Mouse (Mus musculus): ENCODE data around the gene Plpp7. TPM values are rescaled to one million over a fixed set of nuclear protein-coding genes. Genes with fewer than 3 reads are reported as not detected.

Gene Plpp7
- polyA plus RNA-seq, 1 experiment = 6.0 TPM

DNA sequence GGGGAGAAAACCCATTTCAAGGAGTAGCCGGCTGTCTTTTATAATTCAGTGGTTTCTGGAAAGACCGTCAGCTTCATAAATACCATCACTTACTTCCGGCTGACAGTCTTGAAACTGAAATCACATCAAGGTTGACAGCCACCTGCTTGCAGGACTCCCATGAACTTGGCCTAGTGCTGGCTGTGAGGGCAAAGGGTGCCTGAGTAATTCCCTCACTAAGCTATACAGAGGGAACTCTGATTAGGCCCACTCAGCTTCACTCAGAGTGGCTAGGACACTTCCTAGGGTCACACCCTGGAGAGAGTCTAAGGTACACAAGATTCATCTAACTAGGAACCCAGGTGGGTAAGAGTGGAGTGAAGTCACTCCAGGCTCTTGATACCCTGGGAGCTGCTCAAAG is 14.6 kb upstream of the Plpp7 start:
- Histone ChIP-seq H3K27ac (ENCODE audit: insufficient read depth, low read depth, low read length) (no peak overlapping the region), H3K4me3 (ENCODE audit: insufficient read depth, low read depth, low read length) (no peak overlapping the region), H3K27me3 (replicated peaks; ENCODE audit: control insufficient read depth, insufficient read depth, low read length) (no peaks in the 10 kb centered on the region), H3K36me3 (ENCODE audit: control insufficient read depth, insufficient read depth, low read length) (no peaks in the 10 kb centered on the region), H3K4me1 (ENCODE audit: control insufficient read depth, insufficient read depth, low read length) (0 out of 2 replicates have a peak, but pooled peaks cover 3% of the 10 kb centered on the region)
- no peak for TF ChIP-seq CTCF (conservative IDR thresholded peaks at IDR 0.05; ENCODE audit: insufficient read depth, insufficient read length, low read depth, low read length)
- no peak for TF ChIP-seq POLR2A (IDR thresholded peaks at IDR 0.05; ENCODE audit: low read depth, low read length)
- no peak for DNase-seq
- 86% methylated on average over 3 of the region's 3 CpGs for WGBS

DNA sequence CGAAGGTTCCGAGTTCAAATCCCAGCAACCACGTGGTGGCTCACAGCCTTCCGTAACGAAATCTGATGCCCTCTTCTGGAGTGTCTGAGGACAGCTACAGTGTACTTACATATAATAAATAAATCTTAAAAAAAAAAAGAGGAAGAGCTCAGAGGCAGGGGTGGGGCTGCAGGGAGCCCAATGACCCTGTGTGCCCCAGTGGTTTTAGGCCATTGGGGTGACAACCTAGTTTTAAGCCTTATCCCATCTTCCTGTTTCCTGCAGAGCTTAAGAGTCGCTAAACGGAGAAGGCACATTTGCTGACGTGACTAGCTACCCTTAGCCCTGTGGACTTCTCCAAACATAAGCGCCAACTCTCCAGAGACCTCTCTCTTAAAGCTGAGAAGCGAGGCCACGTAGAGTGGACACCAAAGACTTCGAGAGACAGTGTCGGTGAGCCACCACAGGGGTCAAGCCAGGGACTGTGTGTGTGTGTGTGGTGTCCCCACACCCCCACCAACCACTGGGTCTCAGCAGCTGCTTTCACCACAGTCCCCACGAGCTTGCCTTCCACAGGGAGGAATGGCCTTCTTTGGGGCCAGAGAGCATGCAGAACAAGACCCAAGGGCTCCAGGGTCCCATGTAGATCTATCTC is 13.9 kb upstream of the Plpp7 start:
- Histone ChIP-seq H3K4me1 (ENCODE audit: control insufficient read depth, insufficient read depth, low read length) (0 out of 2 replicates have a peak, but pooled peaks cover 3% of the 10 kb centered on the region), H3K36me3 (ENCODE audit: control insufficient read depth, insufficient read depth, low read length) (no peaks in the 10 kb centered on the region), H3K4me3 (ENCODE audit: insufficient read depth, low read depth, low read length) (no peak overlapping the region), H3K27ac (ENCODE audit: insufficient read depth, low read depth, low read length) (no peak overlapping the region), H3K27me3 (replicated peaks; ENCODE audit: control insufficient read depth, insufficient read depth, low read length) (no peaks in the 10 kb centered on the region)
- 80% methylated on average over 14 of the region's 14 CpGs for WGBS
- DNase-seq = no peak
- TF ChIP-seq POLR2A (IDR thresholded peaks at IDR 0.05; ENCODE audit: low read depth, low read length) (no peak), CTCF (conservative IDR thresholded peaks at IDR 0.05; ENCODE audit: insufficient read depth, insufficient read length, low read depth, low read length) (no peak)

DNA sequence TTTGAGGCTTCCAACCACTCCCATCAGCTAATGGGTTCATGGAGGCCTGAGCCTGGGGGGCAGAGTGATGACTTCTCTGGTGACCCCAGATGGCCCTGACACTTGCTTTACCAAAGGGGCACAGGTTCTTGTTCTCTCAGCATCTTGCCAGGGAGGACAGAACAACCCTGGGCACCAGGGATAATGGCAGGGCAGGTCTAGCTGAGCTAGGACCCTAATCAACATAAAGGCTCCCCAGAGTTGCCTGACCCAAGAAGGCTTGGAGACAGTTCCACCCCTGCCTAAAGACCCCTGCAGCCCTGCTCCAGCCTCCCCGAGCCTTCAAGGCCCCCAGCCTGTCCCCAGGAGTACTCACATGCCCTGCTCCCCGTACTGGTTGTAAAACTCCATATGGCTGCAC is 13.1 kb upstream of the Plpp7 start:
- H3K27ac ChIP-seq (ENCODE audit: insufficient read depth, low read depth, low read length) = no peak overlapping the region
- TF ChIP-seq POLR2A (IDR thresholded peaks at IDR 0.05; ENCODE audit: low read depth, low read length) = no peak
- WGBS = 52% methylated on average over 2 of the region's 2 CpGs
- no peaks in the 10 kb centered on the region for H3K36me3 ChIP-seq (ENCODE audit: control insufficient read depth, insufficient read depth, low read length)
- H3K4me3 ChIP-seq (ENCODE audit: insufficient read depth, low read depth, low read length) = peak overlapping the region; percentile 75
- 0 out of 2 replicates have a peak, but pooled peaks cover 3% of the 10 kb centered on the region for H3K4me1 ChIP-seq (ENCODE audit: control insufficient read depth, insufficient read depth, low read length)
- no peak for DNase-seq
- no peaks in the 10 kb centered on the region for H3K27me3 ChIP-seq (replicated peaks; ENCODE audit: control insufficient read depth, insufficient read depth, low read length)

DNA sequence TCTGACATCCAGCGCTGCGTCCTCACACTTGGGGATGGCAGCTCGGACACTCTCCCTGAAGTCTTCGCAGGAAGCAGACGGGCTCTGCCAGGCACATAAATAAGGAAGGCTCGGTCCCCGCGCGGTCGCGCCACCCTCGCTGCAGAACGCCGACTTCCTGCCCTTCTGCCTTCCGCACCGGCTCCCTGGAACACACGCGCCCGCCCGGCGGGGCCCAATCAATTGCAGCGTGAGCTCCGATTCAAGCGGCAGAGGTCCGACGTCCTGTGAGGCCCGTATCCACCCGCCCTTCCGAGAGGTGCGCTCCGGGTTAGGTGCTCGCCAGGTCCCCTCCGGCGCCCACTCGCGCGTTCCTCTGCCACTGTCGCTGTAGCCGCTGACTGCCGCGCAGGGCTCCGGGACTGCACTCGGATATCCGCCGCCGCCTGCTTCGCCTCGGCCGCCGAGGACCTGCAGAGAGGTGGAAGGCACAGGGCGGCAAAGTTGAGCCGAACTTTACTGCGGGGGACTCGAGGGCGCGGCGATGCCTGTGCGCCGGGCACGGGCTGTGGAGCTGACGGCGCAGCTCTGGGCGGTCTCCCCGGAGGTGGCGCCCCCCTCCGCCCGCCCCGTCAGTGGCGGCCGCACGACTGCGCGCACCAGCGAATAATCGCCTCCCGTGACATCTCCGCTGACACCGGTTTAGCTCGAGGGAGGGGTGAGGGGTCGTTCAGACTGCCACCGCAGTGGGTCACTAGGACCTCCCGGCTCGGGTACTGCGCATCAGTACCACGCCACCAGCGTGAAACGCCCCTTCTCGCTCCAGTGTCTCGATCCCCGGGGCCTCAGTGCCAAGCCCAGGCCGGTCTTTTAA is 11.9 kb upstream of the Plpp7 start:
- under 1% methylated on average over 91 of the region's 91 CpGs for WGBS
- TF ChIP-seq POLR2A (IDR thresholded peaks at IDR 0.05; ENCODE audit: low read depth, low read length) (no peak), CTCF (conservative IDR thresholded peaks at IDR 0.05; ENCODE audit: insufficient read depth, insufficient read length, low read depth, low read length) (no peak)
- Histone ChIP-seq H3K27ac (ENCODE audit: insufficient read depth, low read depth, low read length) (no peak overlapping the region), H3K4me3 (ENCODE audit: insufficient read depth, low read depth, low read length) (peak overlapping the region; percentile 75), H3K27me3 (replicated peaks; ENCODE audit: control insufficient read depth, insufficient read depth, low read length) (no peaks in the 10 kb centered on the region), H3K4me1 (ENCODE audit: control insufficient read depth, insufficient read depth, low read length) (0 out of 2 replicates have a peak, but pooled peaks cover 3% of the 10 kb centered on the region), H3K36me3 (ENCODE audit: control insufficient read depth, insufficient read depth, low read length) (no peaks in the 10 kb centered on the region)
- DNase-seq = peak; percentile 42

DNA sequence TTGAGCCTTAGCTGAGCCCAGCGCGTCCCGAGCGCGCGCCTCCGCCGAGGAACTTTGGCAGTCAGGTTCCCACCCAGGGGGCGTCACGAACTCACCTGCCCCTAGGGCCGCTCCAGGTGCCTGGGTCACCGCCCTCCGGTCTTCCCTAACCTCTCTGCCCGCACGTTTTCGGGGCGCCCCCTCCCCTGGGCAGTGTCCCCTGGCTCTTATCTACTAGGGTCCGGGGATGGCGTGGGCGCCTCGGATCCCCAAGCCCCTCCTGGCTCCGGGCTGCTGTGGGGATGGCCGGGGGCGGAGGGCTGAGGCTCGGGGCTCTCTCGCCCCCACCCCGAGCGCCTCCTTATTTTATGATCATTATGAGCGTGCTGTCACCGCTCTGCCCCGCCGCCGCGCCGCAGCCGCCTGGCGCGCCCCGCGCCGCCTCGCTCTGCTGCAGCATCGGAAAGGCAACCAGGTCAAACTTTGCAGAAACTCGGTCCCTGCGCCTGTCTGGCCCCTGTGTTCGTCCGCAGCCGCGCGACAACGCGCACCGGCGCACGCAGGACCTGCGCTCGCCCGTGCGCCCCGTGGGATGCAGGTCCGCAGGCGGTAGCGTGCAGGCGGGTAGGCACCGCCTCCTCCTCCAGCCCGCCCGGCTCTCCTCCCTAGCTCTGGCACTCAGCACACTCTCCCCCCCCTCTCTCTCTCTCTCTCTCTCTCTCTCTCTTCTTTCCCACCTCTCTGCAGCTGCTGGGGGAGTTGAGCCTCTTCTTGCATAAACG is 11.0 kb upstream of the Plpp7 start, which contains the start of gene Fam78a:
Fam78a (minus strand) TSS at position 747 of the 761 bp plus-strand sequence.
- H3K36me3 ChIP-seq (ENCODE audit: control insufficient read depth, insufficient read depth, low read length) = no peaks in the 10 kb centered on the region
- TF ChIP-seq CTCF (conservative IDR thresholded peaks at IDR 0.05; ENCODE audit: insufficient read depth, insufficient read length, low read depth, low read length) = no peak
- no peak for TF ChIP-seq POLR2A (IDR thresholded peaks at IDR 0.05; ENCODE audit: low read depth, low read length)
- WGBS = 1% methylated on average over 68 of the region's 68 CpGs
- H3K4me1 ChIP-seq (ENCODE audit: control insufficient read depth, insufficient read depth, low read length) = 0 out of 2 replicates have a peak, but pooled peaks cover under 1% of the 10 kb centered on the region
- no peak for DNase-seq
- H3K27me3 ChIP-seq (replicated peaks; ENCODE audit: control insufficient read depth, insufficient read depth, low read length) = no peaks in the 10 kb centered on the region
- no peak within 1 kb of the TSS for H3K27ac ChIP-seq (ENCODE audit: insufficient read depth, low read depth, low read length)
- H3K4me3 ChIP-seq (ENCODE audit: insufficient read depth, low read depth, low read length) = peak within 1 kb of the TSS; percentile 75

DNA sequence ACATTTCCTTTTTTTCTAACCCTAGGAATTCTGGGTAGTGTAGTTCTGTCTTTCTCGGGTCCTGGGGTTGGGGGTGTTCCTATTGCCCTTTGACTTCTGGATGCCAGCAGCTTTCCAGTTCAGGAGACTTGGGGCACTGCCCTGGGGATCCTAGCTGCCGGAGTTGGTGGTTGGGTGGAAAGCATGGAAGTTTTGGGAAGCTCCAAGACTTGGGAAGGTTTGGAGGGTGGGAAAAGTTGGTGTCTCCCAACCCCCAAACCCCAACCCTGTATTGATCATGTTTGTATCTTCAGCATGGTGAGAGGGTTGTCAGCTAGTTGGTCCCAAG is 10.5 kb upstream of the Plpp7 start:
- no peaks in the 10 kb centered on the region for H3K36me3 ChIP-seq (ENCODE audit: control insufficient read depth, insufficient read depth, low read length)
- H3K27me3 ChIP-seq (replicated peaks; ENCODE audit: control insufficient read depth, insufficient read depth, low read length) = no peaks in the 10 kb centered on the region
- H3K4me3 ChIP-seq (ENCODE audit: insufficient read depth, low read depth, low read length) = peak overlapping the region; percentile 75
- TF ChIP-seq CTCF (conservative IDR thresholded peaks at IDR 0.05; ENCODE audit: insufficient read depth, insufficient read length, low read depth, low read length) = no peak
- no peak for TF ChIP-seq POLR2A (IDR thresholded peaks at IDR 0.05; ENCODE audit: low read depth, low read length)
- H3K4me1 ChIP-seq (ENCODE audit: control insufficient read depth, insufficient read depth, low read length) = no peaks in the 10 kb centered on the region
- DNase-seq = no peak
- 23% methylated on average over 2 of the region's 2 CpGs for WGBS
- no peak overlapping the region for H3K27ac ChIP-seq (ENCODE audit: insufficient read depth, low read depth, low read length)

DNA sequence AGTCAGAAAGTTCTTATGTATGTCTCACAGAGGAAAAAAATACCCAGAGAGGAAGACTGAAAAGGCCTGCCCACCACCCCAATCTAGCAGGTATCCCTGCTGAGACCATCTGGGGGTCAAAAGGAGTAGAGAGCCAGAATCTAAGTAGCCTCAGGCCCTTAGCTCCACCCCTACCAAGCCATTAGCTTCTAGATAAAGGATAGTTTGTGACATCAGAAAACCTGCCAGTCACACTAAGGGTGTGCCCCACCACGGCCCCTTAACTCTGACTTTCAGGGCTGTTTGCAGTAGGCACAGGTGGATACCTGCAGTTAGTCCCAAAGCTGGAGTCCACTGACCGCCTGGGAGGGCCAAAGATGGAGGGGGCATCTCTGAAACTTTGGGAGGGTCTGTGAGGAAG is 10.1 kb upstream of the Plpp7 start:
- WGBS = 80% methylated on average over 2 of the region's 2 CpGs
- H3K27me3 ChIP-seq (replicated peaks; ENCODE audit: control insufficient read depth, insufficient read depth, low read length) = no peaks in the 10 kb centered on the region

More for the DNA sequence above, 10.1 kb upstream of the Plpp7 start:
- no peak for DNase-seq
- Histone ChIP-seq H3K27ac (ENCODE audit: insufficient read depth, low read depth, low read length) (no peak overlapping the region), H3K4me1 (ENCODE audit: control insufficient read depth, insufficient read depth, low read length) (no peaks in the 10 kb centered on the region), H3K36me3 (ENCODE audit: control insufficient read depth, insufficient read depth, low read length) (no peaks in the 10 kb centered on the region), H3K4me3 (ENCODE audit: insufficient read depth, low read depth, low read length) (no peak overlapping the region)
- TF ChIP-seq CTCF (conservative IDR thresholded peaks at IDR 0.05; ENCODE audit: insufficient read depth, insufficient read length, low read depth, low read length) = no peak
- no peak for TF ChIP-seq POLR2A (IDR thresholded peaks at IDR 0.05; ENCODE audit: low read depth, low read length)

Measured in kidney, adult 2 months (tissue).